In the genomic region with DNA sequence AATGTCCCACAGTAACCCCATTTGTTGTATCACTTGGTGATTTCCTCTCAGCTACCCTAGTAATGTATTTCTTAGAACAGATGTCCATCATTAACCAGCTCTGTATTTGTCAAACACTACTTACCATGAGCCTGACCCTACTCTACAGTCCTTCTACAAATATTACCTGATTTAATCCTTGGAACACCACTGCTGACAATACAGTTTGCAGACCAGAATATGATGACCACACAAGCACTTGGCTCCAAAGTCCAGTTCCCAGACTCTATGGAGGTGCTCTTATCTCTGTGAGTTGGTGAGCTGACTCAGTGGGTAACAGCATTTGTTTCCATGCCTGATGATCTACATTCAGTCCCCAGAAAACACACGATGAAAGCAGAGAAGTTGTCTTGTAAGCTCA, we compare ENCODE assay signal across 29 mouse cellular contexts. TPM values are rescaled to one million over a fixed set of nuclear protein-coding genes. Genes with fewer than 3 reads are reported as not detected.
DNase-seq lines count a peak whose midpoint lies in the region; ATAC-seq and TF ChIP-seq lines count a peak whose summit lies in the region.
"Had no signal": no experiment of that assay in that cellular context is flagged by ENCODE, and none has a peak within 500 bp of the region (broad histone marks: within the 10 kb centered on the region; RNA-seq: fewer than 3 reads in every experiment).

No protein-coding gene starts in this region.

- TF ChIP-seq CTCF in intestine, postnatal 0 days (IDR thresholded peaks at IDR 0.05; ENCODE audit: low read depth), result no peak
- TF ChIP-seq CTCF in lung, adult 2 months (IDR thresholded peaks at IDR 0.05; ENCODE audit: insufficient read depth, low read length), result no peak

- H3K9me3 ChIP-seq in kidney, embryonic 14.5 days (ENCODE audit: control insufficient read depth, low read length), result no peaks in the 10 kb centered on the region
- no peaks in the 10 kb centered on the region for H3K9me3 ChIP-seq in intestine, embryonic 14.5 days (ENCODE audit: control insufficient read depth, low read length)
- H3K9me3 ChIP-seq in intestine, postnatal 0 days (ENCODE audit: control insufficient read depth), result no peaks in the 10 kb centered on the region
- no peaks in the 10 kb centered on the region for H3K9me3 ChIP-seq in stomach, embryonic 15.5 days
- H3K9me3 ChIP-seq: embryonic facial prominence, embryonic 13.5 days; heart, embryonic 12.5 days; hindbrain, embryonic 15.5 days; lung, embryonic 15.5 days; megakaryocyte, embryonic 14.5 days; midbrain, embryonic 12.5 days; neural tube, embryonic 13.5 days had no signal

- no peaks in the 10 kb centered on the region for H3K27me3 ChIP-seq in kidney, embryonic 14.5 days (ENCODE audit: control insufficient read depth, insufficient read depth, low read length)
- no peaks in the 10 kb centered on the region for H3K27me3 ChIP-seq in intestine, embryonic 14.5 days (replicated peaks; ENCODE audit: control insufficient read depth, insufficient read depth, low read length)
- H3K27me3 ChIP-seq in intestine, postnatal 0 days (replicated peaks; ENCODE audit: control insufficient read depth, insufficient read depth, low read length), result no peaks in the 10 kb centered on the region
- no peaks in the 10 kb centered on the region for H3K27me3 ChIP-seq in stomach, embryonic 15.5 days (replicated peaks)
- H3K27me3 ChIP-seq: embryonic facial prominence, embryonic 13.5 days; heart, embryonic 12.5 days; hindbrain, embryonic 15.5 days; lung, embryonic 15.5 days; midbrain, embryonic 12.5 days; neural tube, embryonic 13.5 days had no signal

- peak; percentile 18 to 21 for DNase-seq in kidney, postnatal 36 days
- no peak for DNase-seq in intestine, embryonic 14.5 days (ENCODE audit: low spot score)
- no peak for DNase-seq in lung, adult 2 months
- no peak for DNase-seq in layer of hippocampus, adult 9-10 months (ENCODE audit: low spot score)
- DNase-seq in right cerebral cortex, postnatal 14 days, result no peak
- DNase-seq: adrenal gland, postnatal 25 days; cerebellum, adult 18-20 months; cerebellum, postnatal 10 days; forebrain, postnatal 0 days; heart, adult 2 months; heart, postnatal 4 days; left cerebral cortex, postnatal 4 days; lung, postnatal 4 days; thymus, adult 18-20 months; thymus, postnatal 4 days had no signal

- H3K4me3 ChIP-seq in kidney, embryonic 14.5 days (ENCODE audit: low read length), result no peak overlapping the region
- no peak overlapping the region for H3K4me3 ChIP-seq in intestine, embryonic 14.5 days (ENCODE audit: low read depth, low read length)
- H3K4me3 ChIP-seq in intestine, postnatal 0 days (ENCODE audit: low read depth, low read length), result no peak overlapping the region
- no peak overlapping the region for H3K4me3 ChIP-seq in stomach, embryonic 15.5 days (replicated peaks)
- H3K4me3 ChIP-seq in lung, adult 2 months (replicated peaks; ENCODE audit: extremely low read depth, low read depth, low read length), result no peak overlapping the region
- H3K4me3 ChIP-seq: embryonic facial prominence, embryonic 13.5 days; heart, adult 2 months; heart, embryonic 12.5 days; hindbrain, embryonic 15.5 days; layer of hippocampus, adult 2 months; lung, embryonic 15.5 days; megakaryocyte, embryonic 14.5 days; midbrain, embryonic 12.5 days; neural tube, embryonic 13.5 days had no signal

- H3K4me2 ChIP-seq in kidney, embryonic 14.5 days (replicated peaks; ENCODE audit: low read depth, low read length), result no peak overlapping the region
- H3K4me2 ChIP-seq in intestine, embryonic 14.5 days (ENCODE audit: low read length), result no peak overlapping the region
- H3K4me2 ChIP-seq in intestine, postnatal 0 days (replicated peaks; ENCODE audit: low read depth), result no peak overlapping the region
- no peak overlapping the region for H3K4me2 ChIP-seq in stomach, embryonic 15.5 days
- H3K4me2 ChIP-seq: embryonic facial prominence, embryonic 13.5 days; heart, embryonic 12.5 days; hindbrain, embryonic 15.5 days; lung, embryonic 15.5 days; midbrain, embryonic 12.5 days; neural tube, embryonic 13.5 days had no signal

- ATAC-seq in kidney, embryonic 14.5 days (ENCODE audit: low FRiP score, low TSS enrichment), result no peak
- ATAC-seq in intestine, embryonic 14.5 days (replicated peaks; ENCODE audit: low FRiP score, low TSS enrichment, low read depth), result 0 out of 2 replicates have a peak, but pooled peaks have one; percentile 43
- ATAC-seq in intestine, postnatal 0 days, result peak; percentile 96
- peak; percentile 78 for ATAC-seq in stomach, embryonic 15.5 days (ENCODE audit: insufficient read depth, low FRiP score, low read depth)
- ATAC-seq: CD4-positive, CD25-positive, alpha-beta regulatory T cell, adult 4 months; forebrain, postnatal 0 days; inflammation-experienced regulatory T-cells, adult 6 months had no signal

- H3K36me3 ChIP-seq in kidney, embryonic 14.5 days (ENCODE audit: control insufficient read depth, insufficient read depth, low read length), result no peaks in the 10 kb centered on the region
- no peaks in the 10 kb centered on the region for H3K36me3 ChIP-seq in intestine, embryonic 14.5 days (ENCODE audit: control insufficient read depth, insufficient read depth, low read length)
- H3K36me3 ChIP-seq in intestine, postnatal 0 days (ENCODE audit: control insufficient read depth, insufficient read depth), result no peaks in the 10 kb centered on the region
- no peaks in the 10 kb centered on the region for H3K36me3 ChIP-seq in stomach, embryonic 15.5 days
- H3K36me3 ChIP-seq: embryonic facial prominence, embryonic 13.5 days; heart, embryonic 12.5 days; hindbrain, embryonic 15.5 days; lung, embryonic 15.5 days; midbrain, embryonic 12.5 days; neural tube, embryonic 13.5 days had no signal

- WGBS in kidney, embryonic 14.5 days, result 86% methylated on average over 1 of the region's 1 CpGs
- 62% methylated on average over 1 of the region's 1 CpGs for WGBS in intestine, embryonic 14.5 days
- 59% methylated on average over 1 of the region's 1 CpGs for WGBS in intestine, postnatal 0 days
- WGBS in stomach, embryonic 15.5 days, result 74% methylated on average over 1 of the region's 1 CpGs
- 49% methylated on average over 1 of the region's 1 CpGs for WGBS in lung, adult 2 months

- H3K27ac ChIP-seq in kidney, embryonic 14.5 days (ENCODE audit: low read depth, low read length), result no peak overlapping the region
- no peak overlapping the region for H3K27ac ChIP-seq in intestine, embryonic 14.5 days (ENCODE audit: low read depth)
- no peak overlapping the region for H3K27ac ChIP-seq in intestine, postnatal 0 days (ENCODE audit: low read depth, low read length)
- H3K27ac ChIP-seq in stomach, embryonic 15.5 days, result no peak overlapping the region
- H3K27ac ChIP-seq: embryonic facial prominence, embryonic 13.5 days; heart, adult 2 months; hindbrain, embryonic 15.5 days; kidney, postnatal 0 days; layer of hippocampus, adult 2 months; lung, embryonic 15.5 days; midbrain, embryonic 12.5 days; neural tube, embryonic 13.5 days had no signal

- no peaks in the 10 kb centered on the region for H3K4me1 ChIP-seq in kidney, embryonic 14.5 days (ENCODE audit: control insufficient read depth, insufficient read depth, low read length)
- H3K4me1 ChIP-seq in intestine, embryonic 14.5 days (replicated peaks; ENCODE audit: control insufficient read depth, insufficient read depth, low read length), result no peaks in the 10 kb centered on the region
- H3K4me1 ChIP-seq in intestine, postnatal 0 days (replicated peaks; ENCODE audit: control insufficient read depth, insufficient read depth, low read length), result no peaks in the 10 kb centered on the region
- no peaks in the 10 kb centered on the region for H3K4me1 ChIP-seq in stomach, embryonic 15.5 days
- H3K4me1 ChIP-seq in lung, adult 2 months (ENCODE audit: control insufficient read depth, insufficient read depth, low read length), result no peaks in the 10 kb centered on the region
- H3K4me1 ChIP-seq: embryonic facial prominence, embryonic 13.5 days; heart, embryonic 12.5 days; hindbrain, embryonic 15.5 days; lung, embryonic 15.5 days; midbrain, embryonic 12.5 days; neural tube, embryonic 13.5 days had no signal

- H3K9ac ChIP-seq in kidney, embryonic 14.5 days (ENCODE audit: low read depth, low read length), result no peak overlapping the region
- no peak overlapping the region for H3K9ac ChIP-seq in intestine, embryonic 14.5 days (ENCODE audit: low read length)
- no peak overlapping the region for H3K9ac ChIP-seq in intestine, postnatal 0 days (ENCODE audit: low read depth, low read length)
- no peak overlapping the region for H3K9ac ChIP-seq in stomach, embryonic 15.5 days
- H3K9ac ChIP-seq: embryonic facial prominence, embryonic 13.5 days; forebrain, postnatal 0 days; heart, embryonic 12.5 days; hindbrain, embryonic 15.5 days; lung, embryonic 15.5 days; midbrain, embryonic 12.5 days; neural tube, embryonic 13.5 days had no signal

- TF ChIP-seq POLR2A in lung, adult 2 months (IDR thresholded peaks at IDR 0.05; ENCODE audit: borderline replicate concordance, extremely low read depth, low read depth, low read length), result no peak

RNA-seq across cellular contexts. Expression of gene Tbl1x, which starts 37.3 kb away (rescaled TPM):
- 67.1 and 98.9 TPM in 2 replicates for polyA plus RNA-seq in kidney, embryonic 14.5 days (2014; fragmentation: Nextera tagmentation; extraction: Ambion mirVana)
- polyA plus RNA-seq in intestine, embryonic 14.5 days (2014; fragmentation: Nextera tagmentation; extraction: Ambion mirVana), result 82.5 and 88.0 TPM in 2 replicates
- polyA plus RNA-seq in intestine, postnatal 0 days (2015; fragmentation: Nextera tagmentation; extraction: Ambion mirVana), result 22.5 and 24.7 TPM in 2 replicates
- polyA plus RNA-seq in stomach, embryonic 15.5 days (2015; fragmentation: Nextera tagmentation; extraction: Ambion mirVana), result 65.0 and 69.9 TPM in 2 replicates
- polyA plus RNA-seq in lung, adult 2 months (2012; rRNA removed), result 15.5 and 23.8 TPM in 2 replicates

Comparison
In these comparisons a context has a peak if more than half of its experiments do, and no peak if none do; other contexts are left out.
1. DNase-seq: peak in kidney, postnatal 36 days (2 of 2); none in intestine, embryonic 14.5 days (single experiment), lung, adult 2 months (single experiment), layer of hippocampus, adult 9-10 months (single experiment) and right cerebral cortex, postnatal 14 days (single experiment).